Mouse (Mus musculus) hindbrain, embryonic 13.5 days (tissue): ENCODE measurements around the gene Frmd7. TPM values are rescaled to one million over a fixed set of nuclear protein-coding genes. Genes with fewer than 3 reads are reported as not detected.

ENCODE experiments used
- ATAC-seq: fragments of 200-750 bp; cut with Nextera tagmentation; 2 replicates; pipeline ENCODE4 v1.8.0; 2017; ENCODE audit warnings: moderate TSS enrichment; ENCODE audit not compliant: low FRiP score
- H3K27ac ChIP-seq: fragments of 300-500 bp; sonication (generic); 2 replicates; pipeline ENCODE4 v1.5.1; 2015; ENCODE audit warnings: inconsistent platforms, mild to moderate bottlenecking, moderate library complexity
- H3K27me3 ChIP-seq: fragments of 300-500 bp; sonication (generic); 2 replicates; pipeline ENCODE4 v1.6.1; 2015; ENCODE audit warnings: mild to moderate bottlenecking, inconsistent platforms
- H3K36me3 ChIP-seq: fragments of 300-500 bp; sonication (generic); 2 replicates; pipeline ENCODE4 v1.6.1; 2015; ENCODE audit warnings: mild to moderate bottlenecking, inconsistent platforms
- H3K4me1 ChIP-seq: fragments of 300-500 bp; sonication (generic); replicated peaks from 2 replicates; pipeline ENCODE4 v1.6.1; 2015; ENCODE audit warnings: inconsistent platforms
- H3K4me2 ChIP-seq: fragments of 300-500 bp; sonication (generic); 2 replicates; pipeline ENCODE4 v1.6.1; 2015; ENCODE audit warnings: inconsistent platforms, mild to moderate bottlenecking, moderate library complexity
- H3K4me3 ChIP-seq: fragments of 300-500 bp; sonication (generic); 2 replicates; pipeline ENCODE4 v1.5.1; 2015; ENCODE audit warnings: mild to moderate bottlenecking, inconsistent platforms
- H3K9ac ChIP-seq: fragments of 300-500 bp; sonication (generic); 2 replicates; pipeline ENCODE4 v1.6.1; 2015; ENCODE audit warnings: mild to moderate bottlenecking, inconsistent platforms
- H3K9me3 ChIP-seq: fragments of 300-500 bp; sonication (generic); 2 replicates; pipeline ENCODE4 v1.6.1; 2016; ENCODE audit warnings: inconsistent platforms
- WGBS: fragments of 180-500 bp; shearing (Covaris S2); methylation state at CpG from one replicate; pipeline ENCODE4 v1.1.7; 2015; 5-methylcytosine and 5-hydroxymethylcytosine counted together
- polyA plus RNA-seq: library from polyadenylated mRNA; unstranded; fragments of >200 nt; fragmentation: Nextera tagmentation; extraction: Ambion mirVana; gene quantifications from 2 replicates; pipeline ENCODE4 v1.2.1, GENCODE M21; 2015

Frmd7 gene
- polyA plus RNA-seq = not detected in 2 replicates

- Histone ChIP-seq H3K27me3 (no peaks in the 10 kb centered on the region), H3K27ac (no peak within 1 kb of the TSS), H3K9ac (no peak within 1 kb of the TSS), H3K9me3 (no peaks in the 10 kb centered on the region), H3K36me3 (no peaks in the 10 kb centered on the region), H3K4me1 (no peaks in the 10 kb centered on the region), H3K4me2 (no peak within 1 kb of the TSS), H3K4me3 (no peak within 1 kb of the TSS)
- no peak for ATAC-seq
- WGBS = 72% methylated on average over 14 of the region's 14 CpGs
Measured at GRCm38 (mm10) chrX:50942610-50943009, at the start of gene Frmd7. Gene Frmd7 (minus strand): TSS chrX:50942710.

- no peak for ATAC-seq
- H3K4me2 ChIP-seq = no peak overlapping the region
- H3K27ac ChIP-seq = no peak overlapping the region
- H3K9ac ChIP-seq = no peak overlapping the region
- no peak overlapping the region for H3K4me3 ChIP-seq
- no peaks in the 10 kb centered on the region for H3K27me3 ChIP-seq
- no peaks in the 10 kb centered on the region for H3K4me1 ChIP-seq
- 95% methylated on average over 5 of the region's 5 CpGs for WGBS
- no peaks in the 10 kb centered on the region for H3K36me3 ChIP-seq
- H3K9me3 ChIP-seq = no peaks in the 10 kb centered on the region
Measured at GRCm38 (mm10) chrX:50991324-50991723, 48.8 kb upstream of the Frmd7 start.

GRCm38 (mm10) chrX:50989940-50990339, 47.4 kb upstream of the Frmd7 start:
- no peaks in the 10 kb centered on the region for H3K27me3 ChIP-seq
- H3K4me1 ChIP-seq = no peaks in the 10 kb centered on the region
- H3K9ac ChIP-seq = no peak overlapping the region
- ATAC-seq = no peak
- no peaks in the 10 kb centered on the region for H3K9me3 ChIP-seq
- H3K4me3 ChIP-seq = no peak overlapping the region
- H3K36me3 ChIP-seq = no peaks in the 10 kb centered on the region
- 86% methylated on average over 6 of the region's 6 CpGs for WGBS
- no peak overlapping the region for H3K4me2 ChIP-seq
- no peak overlapping the region for H3K27ac ChIP-seq

- Histone ChIP-seq H3K4me2 (no peak overlapping the region), H3K36me3 (no peaks in the 10 kb centered on the region), H3K9ac (no peak overlapping the region), H3K4me3 (no peak overlapping the region), H3K27me3 (no peaks in the 10 kb centered on the region), H3K4me1 (no peaks in the 10 kb centered on the region), H3K27ac (no peak overlapping the region), H3K9me3 (no peaks in the 10 kb centered on the region)
- no peak for ATAC-seq
- WGBS = 41% methylated on average over 1 of the region's 1 CpGs
Measured at GRCm38 (mm10) chrX:50988581-50988980, 46.1 kb upstream of the Frmd7 start.

- no peak for ATAC-seq
- no peaks in the 10 kb centered on the region for H3K4me1 ChIP-seq
- no peaks in the 10 kb centered on the region for H3K27me3 ChIP-seq
- H3K9me3 ChIP-seq = no peaks in the 10 kb centered on the region
- H3K4me2 ChIP-seq = no peak overlapping the region
- H3K4me3 ChIP-seq = no peak overlapping the region
- no peak overlapping the region for H3K27ac ChIP-seq
- H3K36me3 ChIP-seq = no peaks in the 10 kb centered on the region
- WGBS = 80% methylated on average over 2 of the region's 2 CpGs
- no peak overlapping the region for H3K9ac ChIP-seq
Measured at GRCm38 (mm10) chrX:50978428-50978827, 35.9 kb upstream of the Frmd7 start.

GRCm38 (mm10) chrX:50972145-50972544, 29.6 kb upstream of the Frmd7 start:
- no peak for ATAC-seq
- Histone ChIP-seq H3K36me3 (no peaks in the 10 kb centered on the region), H3K4me2 (no peak overlapping the region), H3K27me3 (no peaks in the 10 kb centered on the region), H3K4me1 (no peaks in the 10 kb centered on the region), H3K4me3 (no peak overlapping the region), H3K9me3 (no peaks in the 10 kb centered on the region), H3K9ac (no peak overlapping the region), H3K27ac (no peak overlapping the region)
- 85% methylated on average over 4 of the region's 4 CpGs for WGBS

- 91% methylated on average over 5 of the region's 5 CpGs for WGBS
- no peak overlapping the region for H3K4me3 ChIP-seq
Measured at GRCm38 (mm10) chrX:50969907-50970306, 27.4 kb upstream of the Frmd7 start.

GRCm38 (mm10) chrX:50968157-50968932, 25.8 kb upstream of the Frmd7 start:
- no peak overlapping the region for H3K9ac ChIP-seq
- no peaks in the 10 kb centered on the region for H3K4me1 ChIP-seq
- ATAC-seq = no peak
- WGBS = 76% methylated on average over 10 of the region's 10 CpGs
- H3K27me3 ChIP-seq = no peaks in the 10 kb centered on the region
- no peak overlapping the region for H3K27ac ChIP-seq
- no peak overlapping the region for H3K4me3 ChIP-seq
- no peaks in the 10 kb centered on the region for H3K9me3 ChIP-seq
- no peaks in the 10 kb centered on the region for H3K36me3 ChIP-seq
- H3K4me2 ChIP-seq = no peak overlapping the region

More at GRCm38 (mm10) chrX:50969907-50970306, 27.4 kb upstream of the Frmd7 start:
- no peak overlapping the region for H3K27ac ChIP-seq
- no peaks in the 10 kb centered on the region for H3K4me1 ChIP-seq
- no peaks in the 10 kb centered on the region for H3K27me3 ChIP-seq
- H3K9ac ChIP-seq = no peak overlapping the region
- H3K4me2 ChIP-seq = no peak overlapping the region
- no peak for ATAC-seq
- H3K9me3 ChIP-seq = no peaks in the 10 kb centered on the region
- H3K36me3 ChIP-seq = no peaks in the 10 kb centered on the region

- Histone ChIP-seq H3K4me2 (no peak overlapping the region), H3K27me3 (no peaks in the 10 kb centered on the region), H3K4me3 (no peak overlapping the region), H3K9ac (no peak overlapping the region), H3K4me1 (no peaks in the 10 kb centered on the region), H3K9me3 (no peaks in the 10 kb centered on the region), H3K27ac (no peak overlapping the region), H3K36me3 (no peaks in the 10 kb centered on the region)
- ATAC-seq = no peak
- 79% methylated on average over 3 of the region's 3 CpGs for WGBS
Measured at GRCm38 (mm10) chrX:50965157-50965556, 22.6 kb upstream of the Frmd7 start.

- Histone ChIP-seq H3K9ac (no peak overlapping the region), H3K4me1 (no peaks in the 10 kb centered on the region), H3K27ac (no peak overlapping the region), H3K4me2 (no peak overlapping the region), H3K36me3 (no peaks in the 10 kb centered on the region), H3K9me3 (no peaks in the 10 kb centered on the region), H3K4me3 (no peak overlapping the region), H3K27me3 (no peaks in the 10 kb centered on the region)
- WGBS = 79% methylated on average over 6 of the region's 6 CpGs
- no peak for ATAC-seq
Measured at GRCm38 (mm10) chrX:50962955-50963354, 20.4 kb upstream of the Frmd7 start.

GRCm38 (mm10) chrX:50948633-50949032, 6.1 kb upstream of the Frmd7 start:
- WGBS = 59% methylated on average over 2 of the region's 2 CpGs

GRCm38 (mm10) chrX:50948116-50948515, 5.6 kb upstream of the Frmd7 start:
- no peak overlapping the region for H3K27ac ChIP-seq
- no peak for ATAC-seq
- no peaks in the 10 kb centered on the region for H3K27me3 ChIP-seq
- H3K4me1 ChIP-seq = no peaks in the 10 kb centered on the region
- no peak overlapping the region for H3K9ac ChIP-seq
- H3K4me2 ChIP-seq = no peak overlapping the region
- no peak overlapping the region for H3K4me3 ChIP-seq
- no peaks in the 10 kb centered on the region for H3K36me3 ChIP-seq
- WGBS = 83% methylated on average over 4 of the region's 4 CpGs
- H3K9me3 ChIP-seq = no peaks in the 10 kb centered on the region

More at GRCm38 (mm10) chrX:50948633-50949032, 6.1 kb upstream of the Frmd7 start:
- ATAC-seq = no peak
- H3K27ac ChIP-seq = no peak overlapping the region
- no peak overlapping the region for H3K4me3 ChIP-seq
- H3K4me2 ChIP-seq = no peak overlapping the region
- H3K4me1 ChIP-seq = no peaks in the 10 kb centered on the region
- H3K9ac ChIP-seq = no peak overlapping the region
- H3K9me3 ChIP-seq = no peaks in the 10 kb centered on the region
- H3K27me3 ChIP-seq = no peaks in the 10 kb centered on the region
- no peaks in the 10 kb centered on the region for H3K36me3 ChIP-seq

GRCm38 (mm10) chrX:50937117-50937516, 5.4 kb downstream of the Frmd7 start:
- H3K27me3 ChIP-seq = no peaks in the 10 kb centered on the region
- H3K4me3 ChIP-seq = no peak overlapping the region
- no peaks in the 10 kb centered on the region for H3K36me3 ChIP-seq
- no peak overlapping the region for H3K9ac ChIP-seq
- no peak overlapping the region for H3K4me2 ChIP-seq
- H3K4me1 ChIP-seq = no peaks in the 10 kb centered on the region
- ATAC-seq = no peak
- no peak overlapping the region for H3K27ac ChIP-seq
- 89% methylated on average over 3 of the region's 3 CpGs for WGBS
- H3K9me3 ChIP-seq = no peaks in the 10 kb centered on the region
